Mouse (Mus musculus) midbrain, postnatal 0 days (tissue): ENCODE results near the gene Pld3. TPM values are rescaled to one million over a fixed set of nuclear protein-coding genes. Genes with fewer than 3 reads are reported as not detected.

Experiments used
- ATAC-seq: fragments of 200-750 bp; cut with Nextera tagmentation; 2 replicates; pipeline ENCODE4 v1.8.0; 2017; ENCODE audit warnings: moderate number of reproducible peaks, mild to moderate bottlenecking, moderate TSS enrichment, moderate library complexity; ENCODE audit not compliant: low FRiP score
- DNase-seq: peaks from one replicate; pipeline ENCODE4 v3.0.0-alpha.2; 2015; ENCODE audit warnings: low spot score
- H3K27ac ChIP-seq: fragments of 300-500 bp; sonication (generic); 2 replicates; pipeline ENCODE4 v1.5.1; 2014; ENCODE audit warnings: low read depth, mild to moderate bottlenecking, low read length, mixed read lengths
- H3K27me3 ChIP-seq: fragments of 300-500 bp; sonication (generic); 2 replicates; pipeline ENCODE4 v1.6.1; 2014; ENCODE audit warnings: low read length, control low read depth, mixed read lengths; ENCODE audit not compliant: insufficient read depth
- H3K36me3 ChIP-seq: fragments of 300-500 bp; sonication (generic); 2 replicates; pipeline ENCODE4 v1.6.1; 2014; ENCODE audit warnings: low read length, control low read depth, mixed read lengths; ENCODE audit not compliant: insufficient read depth
- H3K4me1 ChIP-seq: fragments of 300-500 bp; sonication (generic); 2 replicates; pipeline ENCODE4 v1.6.1; 2014; ENCODE audit warnings: mild to moderate bottlenecking, control low read depth, antibody characterized with exemption, low read length, mixed read lengths; ENCODE audit not compliant: insufficient read depth
- H3K4me2 ChIP-seq: fragments of 300-500 bp; sonication (generic); 2 replicates; pipeline ENCODE4 v1.6.1; 2014; ENCODE audit warnings: low read depth, mild to moderate bottlenecking, low read length, mixed read lengths; ENCODE audit not compliant: poor library complexity, severe bottlenecking
- H3K4me3 ChIP-seq: fragments of 300-500 bp; sonication (generic); 2 replicates; pipeline ENCODE4 v1.5.1; 2014; ENCODE audit warnings: low read depth, mild to moderate bottlenecking, low read length, moderate library complexity
- H3K9ac ChIP-seq: fragments of 300-500 bp; sonication (generic); replicated peaks from 2 replicates; pipeline ENCODE4 v1.6.1; 2014; ENCODE audit warnings: mild to moderate bottlenecking, low read length, moderate library complexity, mixed read lengths; ENCODE audit not compliant: poor library complexity, severe bottlenecking
- H3K9me3 ChIP-seq: fragments of 300-500 bp; sonication (generic); 2 replicates; pipeline ENCODE4 v1.6.1; 2016; ENCODE audit warnings: low read length, control low read depth
- CTCF ChIP-seq: IDR thresholded peaks from 2 replicates; pipeline ENCODE4 v1.5.1; 2016; ENCODE audit warnings: antibody characterized with exemption, mild to moderate bottlenecking
- WGBS: fragments of 180-500 bp; shearing (Covaris S2); extraction: QIAGEN DNeasy Blood & Tissue Kit; methylation state at CpG from one replicate; pipeline ENCODE4 v1.1.7; 2014; 5-methylcytosine and 5-hydroxymethylcytosine counted together
- polyA plus RNA-seq: library from polyadenylated mRNA; unstranded; fragments of >200 nt; fragmentation: Nextera tagmentation; extraction: Ambion mirVana; gene quantifications from 2 replicates; pipeline ENCODE4 v1.2.1, GENCODE M21; 2015
- total RNA-seq: library from RNA; depleted of rRNA; stranded (reverse); fragments of >200 nt; gene quantifications from 2 replicates; pipeline ENCODE4 v1.2.3, GENCODE M21; 2014

Pld3 gene
- total and polyA plus RNA-seq, 2 experiments from 2014 or later, result 275 to 286 TPM

DNA sequence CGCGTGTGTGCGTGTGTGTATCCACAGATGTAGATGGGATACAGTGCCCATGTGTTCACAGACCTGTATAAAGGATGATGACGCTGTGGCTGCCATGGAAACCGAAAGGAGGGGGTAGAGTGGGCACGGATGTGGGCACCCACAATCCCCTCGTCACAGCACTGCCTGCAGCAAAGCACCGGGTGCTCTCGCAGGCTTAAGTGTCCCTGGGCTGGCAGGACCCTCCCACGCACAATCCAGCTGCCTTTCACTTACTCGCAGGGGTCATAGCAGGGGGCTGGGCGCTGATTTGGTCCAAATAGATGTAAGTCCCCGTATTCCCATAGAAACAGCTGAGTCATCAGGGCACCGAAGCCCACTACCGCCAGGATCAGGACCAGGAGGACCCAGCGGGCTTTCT is 11.6 kb downstream of the Pld3 start:
- Histone ChIP-seq H3K27ac (no peak overlapping the region), H3K4me3 (peak overlapping the region; percentile 63), H3K4me1 (peaks cover 8% of the 10 kb centered on the region; the same call in 1 of the 2 replicates), H3K36me3 (peaks cover 40% of the 10 kb centered on the region), H3K9me3 (no peaks in the 10 kb centered on the region), H3K9ac (peak overlapping the region; percentile 71; the same call in 1 of the 2 replicates), H3K27me3 (no peaks in the 10 kb centered on the region), H3K4me2 (peak overlapping the region; percentile 76)
- TF ChIP-seq CTCF, result no peak
- peak; percentile 68 for DNase-seq
- ATAC-seq, result peak; percentile 62
- 54% methylated on average over 16 of the region's 16 CpGs for WGBS

DNA sequence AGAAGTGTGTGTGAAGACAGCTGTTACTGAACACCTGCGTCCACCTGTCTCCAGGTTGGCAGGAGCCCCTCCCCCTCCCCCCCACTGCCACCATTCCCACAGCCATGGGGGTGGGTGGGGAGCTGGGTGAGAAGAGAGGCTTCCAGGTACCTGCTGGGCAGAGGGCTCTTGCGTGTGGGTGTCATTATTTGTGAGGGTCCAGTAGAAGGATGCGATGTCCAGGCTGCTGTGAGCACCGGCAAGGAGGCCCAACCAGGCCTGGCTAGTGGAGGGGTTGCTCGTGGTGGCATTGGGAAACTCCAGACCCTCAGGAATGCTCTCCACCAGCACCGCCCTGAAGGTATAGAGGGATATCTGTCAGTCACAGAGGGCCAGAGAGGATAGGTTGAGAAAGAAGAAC is 12.1 kb downstream of the Pld3 start:
- peak overlapping the region; percentile 63; the same call in 1 of the 2 replicates for H3K4me3 ChIP-seq
- H3K36me3 ChIP-seq, result peaks cover 45% of the 10 kb centered on the region
- H3K4me2 ChIP-seq, result peak overlapping the region; percentile 76
- peaks cover 8% of the 10 kb centered on the region; the same call in 1 of the 2 replicates for H3K4me1 ChIP-seq
- no peak for DNase-seq
- H3K9ac ChIP-seq, result peak overlapping the region; percentile 29; the same call in 1 of the 2 replicates
- 93% methylated on average over 6 of the region's 6 CpGs for WGBS
- H3K9me3 ChIP-seq, result no peaks in the 10 kb centered on the region
- ATAC-seq, result no peak
- no peak for TF ChIP-seq CTCF
- no peak overlapping the region for H3K27ac ChIP-seq
- no peaks in the 10 kb centered on the region for H3K27me3 ChIP-seq

DNA sequence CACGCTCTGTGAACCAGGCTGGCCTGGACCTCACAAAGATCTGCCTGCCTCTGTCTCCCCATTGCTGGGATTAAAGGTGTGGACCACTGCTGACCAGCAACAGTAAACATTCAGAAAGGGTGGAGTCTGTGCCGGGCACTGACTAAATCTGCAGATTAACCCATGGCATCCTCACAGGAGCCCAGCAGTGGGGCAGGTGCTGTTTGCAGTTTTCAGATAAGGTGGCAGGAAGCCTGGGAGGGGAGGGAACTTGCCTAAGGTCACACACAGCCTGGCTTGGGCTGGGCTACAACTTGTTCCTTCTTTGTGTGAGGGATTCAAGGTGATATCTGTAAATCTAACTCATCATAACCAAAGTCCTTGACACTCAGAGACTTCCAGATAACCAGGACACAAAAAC is 12.5 kb downstream of the Pld3 start:
- Histone ChIP-seq H3K4me3 (no peak overlapping the region), H3K36me3 (peaks cover 49% of the 10 kb centered on the region), H3K4me2 (no peak overlapping the region), H3K27ac (no peak overlapping the region), H3K9me3 (no peaks in the 10 kb centered on the region), H3K27me3 (no peaks in the 10 kb centered on the region), H3K4me1 (peaks cover 8% of the 10 kb centered on the region; the same call in 1 of the 2 replicates), H3K9ac (no peak overlapping the region)
- WGBS, result 71% methylated on average over 2 of the region's 2 CpGs
- DNase-seq (no peak), ATAC-seq (no peak)
- no peak for TF ChIP-seq CTCF

DNA sequence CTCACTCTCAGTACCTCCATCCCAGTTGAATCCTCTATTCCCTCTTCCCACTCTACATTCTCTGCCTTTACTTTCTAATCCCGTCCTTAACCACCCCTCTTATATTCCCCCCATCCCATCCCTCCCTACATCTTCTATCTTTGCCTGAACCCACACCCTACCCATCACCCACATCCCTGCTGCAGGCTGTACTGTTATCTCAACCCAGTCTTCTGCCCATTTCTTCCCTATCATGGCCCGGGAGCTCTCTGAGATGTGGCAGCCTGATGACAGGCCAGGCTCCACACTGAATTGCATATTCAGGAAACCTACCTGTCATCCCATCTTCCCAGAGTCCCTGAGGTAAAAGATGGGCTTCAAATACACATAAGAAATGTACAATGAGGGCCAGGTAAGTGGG is 14.2 kb downstream of the Pld3 start:
- ATAC-seq, result no peak
- Histone ChIP-seq H3K4me1 (peaks cover 8% of the 10 kb centered on the region; the same call in 1 of the 2 replicates), H3K4me3 (no peak overlapping the region), H3K27ac (no peak overlapping the region), H3K9ac (no peak overlapping the region), H3K4me2 (no peak overlapping the region), H3K9me3 (no peaks in the 10 kb centered on the region), H3K27me3 (no peaks in the 10 kb centered on the region), H3K36me3 (peaks cover 54% of the 10 kb centered on the region)
- WGBS, result 89% methylated on average over 2 of the region's 2 CpGs
- DNase-seq, result no peak
- no peak for TF ChIP-seq CTCF

DNA sequence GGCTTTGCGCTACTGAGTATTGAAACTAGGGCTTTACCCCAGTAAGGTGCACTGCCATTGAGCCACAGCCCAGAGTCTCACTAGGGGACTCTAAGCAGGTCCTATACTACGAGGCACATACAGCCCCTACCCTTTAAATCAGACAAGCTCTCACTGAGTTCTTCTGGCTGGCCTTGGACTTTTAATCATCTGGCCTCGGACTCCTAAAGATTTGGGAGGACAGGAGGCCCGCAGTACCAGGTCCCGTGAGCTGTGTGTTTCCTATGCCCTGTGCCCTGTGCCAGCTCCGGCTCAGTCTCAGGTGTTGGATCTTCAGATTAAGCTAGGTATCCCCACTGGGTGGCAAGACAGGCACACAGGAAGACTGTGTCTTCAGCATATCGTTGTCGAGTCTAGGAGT is 15.0 kb downstream of the Pld3 start:
- ATAC-seq, result no peak
- no peak for DNase-seq
- Histone ChIP-seq H3K27me3 (no peaks in the 10 kb centered on the region), H3K4me2 (no peak overlapping the region), H3K9ac (no peak overlapping the region), H3K9me3 (no peaks in the 10 kb centered on the region), H3K36me3 (peaks cover 60% of the 10 kb centered on the region), H3K4me3 (no peak overlapping the region), H3K4me1 (peaks cover 8% of the 10 kb centered on the region; the same call in 1 of the 2 replicates), H3K27ac (no peak overlapping the region)
- no peak for TF ChIP-seq CTCF
- 92% methylated on average over 8 of the region's 8 CpGs for WGBS

DNA sequence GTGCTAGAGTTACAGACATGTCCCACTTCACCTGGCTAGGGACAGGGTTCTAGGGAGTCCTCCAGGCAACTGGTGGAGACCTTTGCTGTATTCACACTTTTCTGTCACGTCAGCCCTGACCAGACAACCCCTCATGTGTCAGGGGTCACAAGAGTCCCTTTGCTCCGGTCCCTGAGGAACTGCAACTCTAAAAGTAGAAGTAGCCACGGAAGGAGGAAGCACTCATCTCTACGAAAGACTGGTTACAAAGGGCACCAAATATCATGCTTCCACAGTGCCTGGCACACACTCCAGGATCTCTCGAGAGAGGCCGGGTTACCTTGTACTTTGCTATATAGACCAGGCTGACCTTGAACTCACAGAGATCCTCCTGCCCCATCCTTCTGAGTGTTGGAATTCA is 16.4 kb downstream of the Pld3 start:
- no peaks in the 10 kb centered on the region for H3K27me3 ChIP-seq
- WGBS, result 92% methylated on average over 6 of the region's 6 CpGs
- H3K9ac ChIP-seq, result no peak overlapping the region
- H3K4me2 ChIP-seq, result no peak overlapping the region
- TF ChIP-seq CTCF, result no peak
- no peak overlapping the region for H3K4me3 ChIP-seq
- ATAC-seq (no peak), DNase-seq (no peak)
- peaks cover 3% of the 10 kb centered on the region; the same call in 1 of the 2 replicates for H3K4me1 ChIP-seq
- H3K9me3 ChIP-seq, result no peaks in the 10 kb centered on the region
- H3K27ac ChIP-seq, result no peak overlapping the region
- H3K36me3 ChIP-seq, result peaks cover 70% of the 10 kb centered on the region
